Mouse (Mus musculus): ENCODE data around the gene Midn.

GRCm38 (mm10) chr10:80165392-80166128, 17.5 kb downstream of the Midn start, which contains the start of gene Cirbp:
- TF ChIP-seq CTCF (IDR thresholded peaks at IDR 0.05; ENCODE audit: borderline replicate concordance, insufficient read depth, low read length): no peak
- TF ChIP-seq POLR2A (IDR thresholded peaks at IDR 0.05; ENCODE audit: low read depth, low read length): no peak
